Mouse (Mus musculus): ENCODE results near the gene Btbd1.

DNA sequence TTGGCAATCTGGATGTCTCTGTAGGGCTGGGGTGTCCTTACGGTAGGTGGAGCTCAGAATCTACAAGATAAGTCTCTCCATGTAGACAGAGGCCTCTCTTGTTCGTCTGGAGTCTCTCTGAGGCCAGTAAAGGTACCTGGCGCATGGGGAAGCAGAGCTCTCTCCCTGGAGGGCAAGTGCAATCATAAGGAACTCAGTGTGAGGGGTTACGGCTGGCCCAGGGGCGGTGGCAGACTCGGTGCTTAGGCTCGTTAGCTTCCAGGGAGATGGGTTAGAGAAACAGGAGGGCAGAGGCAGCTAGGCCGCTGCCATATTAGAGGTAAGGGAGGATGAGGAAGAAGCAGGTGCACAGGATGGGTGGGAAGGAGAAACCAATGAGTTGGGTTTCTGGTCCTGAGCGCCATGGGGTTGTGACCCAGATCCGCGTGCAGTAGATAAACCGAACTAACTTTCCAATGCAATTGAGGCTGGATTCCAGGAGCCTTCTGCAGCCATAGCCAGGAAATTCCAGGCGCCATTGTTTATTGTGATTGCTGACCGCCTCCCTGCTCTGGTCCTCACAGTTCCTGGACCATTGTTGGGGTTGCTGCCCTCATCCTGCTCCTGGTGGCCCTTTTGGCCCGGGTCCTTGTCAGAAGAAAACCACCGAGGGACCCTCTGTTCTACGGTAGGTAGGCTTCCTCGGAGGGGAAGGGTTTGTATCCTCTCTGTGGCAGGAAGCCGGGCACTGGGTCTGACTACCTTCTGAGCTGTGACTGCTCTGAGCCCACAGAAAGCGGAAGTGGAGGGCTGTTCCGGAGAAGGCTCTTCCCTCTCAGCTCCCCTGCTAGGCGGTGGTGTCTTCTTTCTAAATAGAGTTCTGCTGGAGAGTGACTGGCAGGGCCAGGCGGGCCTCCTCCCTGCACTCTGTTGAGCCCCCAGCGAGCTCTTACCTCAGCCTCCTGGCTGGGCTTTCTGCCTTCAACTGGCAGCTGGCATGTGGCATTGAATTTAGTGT lies 33.7 kb upstream of the Btbd1 start:
- TF ChIP-seq POLR2A (IDR thresholded peaks at IDR 0.05; ENCODE audit: borderline replicate concordance, insufficient read depth, low read length) (no peak), CTCF (IDR thresholded peaks at IDR 0.05; ENCODE audit: borderline replicate concordance, insufficient read depth, low read depth, low read length) (no peak)
